Mouse (Mus musculus) midbrain, embryonic 13.5 days (tissue): ENCODE results near the gene Apbb2. TPM values are rescaled to one million over a fixed set of nuclear protein-coding genes. Genes with fewer than 3 reads are reported as not detected.
A peak's percentile ranks its signal among the peaks of the same experiment; 100 is the strongest.

Experiments used
- ATAC-seq: fragments of 200-750 bp; cut with Nextera tagmentation; 2 replicates; pipeline ENCODE4 v1.8.0; 2017; ENCODE audit warnings: mild to moderate bottlenecking, moderate TSS enrichment, moderate library complexity
- H3K27ac ChIP-seq: fragments of 300-500 bp; sonication (generic); 2 replicates; pipeline ENCODE4 v1.5.1; 2015; ENCODE audit warnings: inconsistent platforms, mild to moderate bottlenecking, moderate library complexity
- H3K27me3 ChIP-seq: fragments of 300-500 bp; sonication (generic); 2 replicates; pipeline ENCODE4 v1.6.1; 2015; ENCODE audit warnings: mild to moderate bottlenecking, inconsistent platforms
- H3K36me3 ChIP-seq: fragments of 300-500 bp; sonication (generic); 2 replicates; pipeline ENCODE4 v1.6.1; 2015; ENCODE audit warnings: mild to moderate bottlenecking, inconsistent platforms
- H3K4me1 ChIP-seq: fragments of 300-500 bp; sonication (generic); replicated peaks from 2 replicates; pipeline ENCODE4 v1.6.1; 2015; ENCODE audit warnings: inconsistent platforms
- H3K4me2 ChIP-seq: fragments of 300-500 bp; sonication (generic); replicated peaks from 2 replicates; pipeline ENCODE4 v1.6.1; 2015; ENCODE audit warnings: moderate library complexity, mild to moderate bottlenecking, inconsistent platforms
- H3K4me3 ChIP-seq: fragments of 300-500 bp; sonication (generic); replicated peaks from 2 replicates; pipeline ENCODE4 v1.5.1; 2015; ENCODE audit warnings: mild to moderate bottlenecking, inconsistent platforms
- H3K9ac ChIP-seq: fragments of 300-500 bp; sonication (generic); replicated peaks from 2 replicates; pipeline ENCODE4 v1.6.1; 2015; ENCODE audit warnings: mild to moderate bottlenecking, inconsistent platforms
- H3K9me3 ChIP-seq: fragments of 300-500 bp; sonication (generic); 2 replicates; pipeline ENCODE4 v1.6.1; 2016; ENCODE audit warnings: mild to moderate bottlenecking, inconsistent platforms
- WGBS: fragments of 180-500 bp; shearing (Covaris S2); methylation state at CpG from one replicate; pipeline ENCODE4 v1.1.7; 2015; 5-methylcytosine and 5-hydroxymethylcytosine counted together
- polyA plus RNA-seq: library from polyadenylated mRNA; unstranded; fragments of >200 nt; fragmentation: Nextera tagmentation; extraction: Ambion mirVana; gene quantifications from 2 replicates; pipeline ENCODE4 v1.2.1, GENCODE M21; 2015

Apbb2 gene
- polyA plus RNA-seq, 1 experiment from 2014 or later = 93.4 TPM

DNA sequence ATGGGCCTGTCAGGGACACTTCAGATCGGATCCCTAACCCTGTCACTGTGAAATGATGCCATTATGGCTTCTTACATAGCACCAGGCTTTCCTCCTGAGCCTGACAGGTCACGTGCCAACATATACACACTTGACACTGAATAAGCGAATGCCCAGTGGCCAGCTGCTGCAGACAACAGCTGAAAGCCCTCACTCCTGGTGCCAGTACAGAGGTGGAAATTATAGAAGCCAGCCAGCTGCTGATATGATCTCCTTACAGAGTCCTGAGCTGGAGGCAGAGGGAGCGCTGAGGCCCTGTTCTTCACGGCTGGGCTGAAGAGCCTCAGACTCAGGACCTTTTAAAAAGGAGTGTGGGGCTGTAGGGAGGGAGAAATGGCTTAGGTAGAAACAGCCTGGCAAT lies 234.5 kb downstream of the Apbb2 start:
- H3K9ac ChIP-seq = no peak overlapping the region
- no peaks in the 10 kb centered on the region for H3K9me3 ChIP-seq
- H3K27ac ChIP-seq = 0 out of 2 replicates have a peak overlapping the region, but pooled peaks have one; percentile 41
- no peak overlapping the region for H3K4me2 ChIP-seq
- H3K4me3 ChIP-seq = no peak overlapping the region
- ATAC-seq = no peak
- H3K4me1 ChIP-seq = peaks cover 36% of the 10 kb centered on the region
- 81% methylated on average over 5 of the region's 5 CpGs for WGBS
- H3K27me3 ChIP-seq = no peaks in the 10 kb centered on the region
- no peaks in the 10 kb centered on the region for H3K36me3 ChIP-seq

DNA sequence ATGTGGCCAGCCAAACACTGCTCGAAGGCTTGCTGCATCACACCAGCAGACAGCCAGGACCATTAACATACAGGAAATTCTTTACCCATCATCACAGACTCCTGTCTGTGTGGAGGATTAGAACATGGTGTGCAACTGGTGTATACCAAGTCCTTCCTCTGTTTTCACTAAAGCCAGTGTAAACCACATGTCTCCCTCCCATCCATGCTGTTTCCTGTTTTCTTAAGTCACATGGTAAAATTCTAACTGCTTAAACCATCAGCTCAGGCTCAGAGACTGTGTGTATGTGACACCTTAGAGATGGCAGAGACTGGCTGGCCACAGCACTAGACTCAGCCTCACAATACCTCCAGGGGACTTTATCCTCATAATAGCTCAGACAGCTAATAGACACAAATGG lies 236.5 kb downstream of the Apbb2 start:
- Histone ChIP-seq H3K4me1 (peaks cover 21% of the 10 kb centered on the region), H3K27ac (no peak overlapping the region), H3K36me3 (no peaks in the 10 kb centered on the region), H3K27me3 (no peaks in the 10 kb centered on the region), H3K4me3 (no peak overlapping the region), H3K9me3 (no peaks in the 10 kb centered on the region), H3K4me2 (no peak overlapping the region), H3K9ac (no peak overlapping the region)
- ATAC-seq = no peak
- 85% methylated on average over 1 of the region's 1 CpGs for WGBS

DNA sequence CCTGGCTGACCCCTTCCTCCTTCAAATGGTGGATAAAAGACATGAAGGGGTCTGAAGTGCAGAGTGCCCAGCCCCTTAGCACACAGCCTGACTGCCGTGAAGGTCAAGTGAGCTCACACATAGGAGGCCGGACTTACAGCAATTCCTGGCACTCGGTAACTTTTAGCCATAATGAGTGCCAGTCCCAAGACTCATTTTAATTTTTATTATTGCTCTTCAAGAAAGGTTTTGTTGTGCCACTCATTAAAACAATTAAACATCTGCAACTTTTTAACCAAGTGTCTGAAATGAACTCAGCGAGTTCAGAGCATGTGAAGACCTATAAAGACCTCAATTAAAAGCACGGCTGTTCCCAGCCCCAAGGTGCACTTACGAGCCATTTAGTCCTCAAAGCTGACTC lies 239.6 kb downstream of the Apbb2 start:
- Histone ChIP-seq H3K4me1 (peaks cover 5% of the 10 kb centered on the region), H3K27me3 (no peaks in the 10 kb centered on the region), H3K36me3 (no peaks in the 10 kb centered on the region), H3K4me2 (no peak overlapping the region), H3K27ac (no peak overlapping the region), H3K9me3 (no peaks in the 10 kb centered on the region), H3K9ac (no peak overlapping the region), H3K4me3 (no peak overlapping the region)
- no peak for ATAC-seq
- WGBS = 82% methylated on average over 6 of the region's 6 CpGs

DNA sequence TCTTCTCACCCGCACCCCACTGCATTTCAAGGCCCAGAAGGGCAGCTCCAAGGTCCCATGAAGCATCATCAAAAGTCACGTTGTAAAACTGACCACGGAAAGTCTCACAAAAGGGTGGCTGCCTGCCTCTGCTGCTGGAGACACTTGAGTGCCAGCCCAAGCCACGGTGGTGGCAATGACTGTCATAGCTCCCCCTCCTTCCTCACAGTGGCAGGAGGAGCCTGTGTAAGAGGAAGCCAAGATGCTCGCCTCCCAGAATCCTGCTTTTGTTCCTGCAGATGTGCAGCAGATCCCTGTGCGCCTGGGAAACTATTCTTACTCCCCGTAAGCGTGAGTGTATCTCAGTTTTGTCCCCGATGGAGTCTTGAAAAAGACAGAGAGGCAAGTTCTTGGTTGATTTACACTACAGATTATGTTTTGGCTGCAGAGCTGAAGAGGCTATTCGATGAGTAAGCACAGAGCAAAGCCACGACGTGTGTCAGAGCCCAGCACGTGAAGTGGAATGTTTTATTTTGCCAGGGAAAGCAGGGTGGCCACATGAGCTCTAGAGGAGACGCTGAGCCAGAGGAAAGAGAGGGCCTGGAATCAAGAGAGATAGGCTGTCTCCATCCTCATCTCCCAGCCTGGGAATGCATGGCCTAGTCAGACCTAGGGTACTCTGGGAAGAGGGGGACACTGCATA lies 241.9 kb downstream of the Apbb2 start:
- Histone ChIP-seq H3K27ac (no peak overlapping the region), H3K27me3 (no peaks in the 10 kb centered on the region), H3K4me3 (no peak overlapping the region), H3K4me2 (no peak overlapping the region), H3K4me1 (peaks cover 18% of the 10 kb centered on the region), H3K9me3 (no peaks in the 10 kb centered on the region), H3K9ac (no peak overlapping the region), H3K36me3 (no peaks in the 10 kb centered on the region)
- 70% methylated on average over 14 of the region's 14 CpGs for WGBS
- ATAC-seq = no peak

DNA sequence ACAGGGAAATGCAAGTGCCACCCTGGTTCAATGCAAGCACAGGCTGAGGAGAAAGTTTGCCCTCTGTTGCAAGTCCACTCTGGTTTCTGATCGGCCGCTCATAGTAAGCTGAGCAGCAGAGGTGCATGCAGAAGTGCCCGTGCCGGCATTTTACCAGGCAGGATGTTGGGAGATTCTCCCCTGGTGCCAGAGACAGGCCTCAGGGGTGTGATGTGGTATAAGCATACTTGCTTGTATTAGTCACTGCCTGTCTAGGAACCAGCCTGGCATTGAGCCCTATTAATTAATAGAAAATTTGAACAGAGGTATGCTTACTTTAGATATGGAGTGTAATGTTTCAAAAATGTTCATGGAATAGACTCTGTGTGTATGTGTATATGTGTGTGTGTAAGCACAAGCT lies 244.2 kb downstream of the Apbb2 start:
- H3K4me1 ChIP-seq = peaks cover 18% of the 10 kb centered on the region
- H3K4me3 ChIP-seq = no peak overlapping the region
- no peaks in the 10 kb centered on the region for H3K36me3 ChIP-seq
- no peak for ATAC-seq
- H3K4me2 ChIP-seq = no peak overlapping the region
- 94% methylated on average over 4 of the region's 4 CpGs for WGBS
- no peak overlapping the region for H3K27ac ChIP-seq
- H3K9ac ChIP-seq = no peak overlapping the region
- H3K9me3 ChIP-seq = no peaks in the 10 kb centered on the region
- H3K27me3 ChIP-seq = no peaks in the 10 kb centered on the region

DNA sequence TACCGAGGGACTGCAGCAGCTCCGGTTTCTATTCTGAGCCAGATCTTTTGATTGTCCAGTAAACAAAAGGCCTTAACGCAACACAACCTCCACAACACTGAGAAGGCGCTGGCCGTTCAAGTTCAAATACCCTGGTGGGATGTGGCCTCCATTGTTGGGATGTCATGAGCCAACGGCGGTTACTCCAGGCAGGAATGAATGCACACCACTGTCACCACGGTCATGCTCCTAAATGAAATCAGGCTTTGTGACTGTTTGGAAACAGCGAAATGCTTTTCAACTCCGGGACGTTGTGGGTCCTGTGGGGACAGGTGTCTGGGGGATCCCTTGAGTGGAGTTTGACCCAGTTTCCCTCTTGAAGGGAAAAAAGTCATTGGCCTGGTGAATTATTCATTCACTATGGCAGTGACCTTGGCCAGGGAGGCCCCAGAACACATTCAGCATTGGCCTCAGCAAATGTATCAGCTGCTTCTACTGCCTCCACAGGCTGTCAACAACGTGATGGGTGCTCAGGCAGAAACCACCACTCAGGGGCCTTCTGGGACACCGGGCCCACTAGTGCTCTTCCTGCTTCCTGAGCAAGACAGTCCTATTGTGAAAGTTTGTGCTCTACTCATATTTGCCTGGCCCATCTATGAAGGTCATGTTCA lies 244.9 kb downstream of the Apbb2 start:
- no peak overlapping the region for H3K4me3 ChIP-seq
- H3K4me2 ChIP-seq = no peak overlapping the region
- no peak overlapping the region for H3K9ac ChIP-seq
- H3K36me3 ChIP-seq = no peaks in the 10 kb centered on the region
- H3K4me1 ChIP-seq = peaks cover 18% of the 10 kb centered on the region
- ATAC-seq = no peak
- WGBS = 37% methylated on average over 13 of the region's 13 CpGs
- H3K9me3 ChIP-seq = no peaks in the 10 kb centered on the region
- H3K27me3 ChIP-seq = no peaks in the 10 kb centered on the region
- no peak overlapping the region for H3K27ac ChIP-seq

DNA sequence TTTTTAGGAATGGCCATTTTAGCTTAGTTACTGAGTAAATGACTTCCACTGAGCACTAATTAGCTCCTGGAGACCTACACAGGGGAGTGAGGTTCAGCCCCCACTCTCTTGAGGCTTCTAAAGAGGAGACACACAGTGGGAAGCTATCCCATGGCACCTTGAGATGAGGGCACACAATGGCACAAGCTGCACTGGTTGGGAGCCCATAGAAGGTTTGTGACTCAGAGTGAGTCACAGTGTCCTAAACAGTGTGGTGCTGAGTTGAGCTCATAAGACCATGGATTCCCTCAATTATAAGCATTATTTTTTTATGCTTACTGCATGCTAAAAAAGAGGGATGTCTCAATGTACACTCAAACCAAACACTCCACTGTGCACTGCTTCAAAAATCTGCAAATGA lies 247.5 kb downstream of the Apbb2 start:
- peaks cover 32% of the 10 kb centered on the region for H3K4me1 ChIP-seq
- H3K4me3 ChIP-seq = no peak overlapping the region
- H3K27ac ChIP-seq = no peak overlapping the region
- no peaks in the 10 kb centered on the region for H3K36me3 ChIP-seq
- no peak overlapping the region for H3K4me2 ChIP-seq
- H3K9ac ChIP-seq = no peak overlapping the region
- H3K27me3 ChIP-seq = no peaks in the 10 kb centered on the region
- no peaks in the 10 kb centered on the region for H3K9me3 ChIP-seq
- no peak for ATAC-seq

DNA sequence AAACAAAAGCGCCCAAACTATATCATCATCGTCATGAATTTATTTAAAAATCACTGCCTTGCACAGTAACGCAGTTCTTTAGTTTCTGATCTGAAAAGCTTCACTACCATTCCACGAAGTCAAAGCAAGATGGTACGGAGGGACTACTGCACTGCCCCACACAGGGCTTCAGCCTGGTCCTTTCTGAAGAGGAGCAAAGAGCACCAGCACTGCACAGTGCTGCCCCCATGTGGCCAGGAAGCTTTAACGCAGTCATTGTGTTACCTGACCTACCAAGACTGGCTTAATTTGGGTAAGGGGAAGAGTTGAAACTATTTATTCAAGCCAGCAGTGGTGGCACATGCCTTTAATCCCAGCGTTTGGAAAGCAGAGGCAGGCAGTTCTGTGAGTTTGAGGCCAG lies 249.6 kb downstream of the Apbb2 start:
- 41% methylated on average over 7 of the region's 7 CpGs for WGBS
- no peaks in the 10 kb centered on the region for H3K9me3 ChIP-seq
- H3K9ac ChIP-seq = no peak overlapping the region
- H3K4me3 ChIP-seq = no peak overlapping the region
- no peak overlapping the region for H3K4me2 ChIP-seq
- no peaks in the 10 kb centered on the region for H3K36me3 ChIP-seq
- peaks cover 43% of the 10 kb centered on the region for H3K4me1 ChIP-seq
- H3K27me3 ChIP-seq = no peaks in the 10 kb centered on the region
- H3K27ac ChIP-seq = no peak overlapping the region
- peak; percentile 67; the same call in 1 of the 2 replicates for ATAC-seq

DNA sequence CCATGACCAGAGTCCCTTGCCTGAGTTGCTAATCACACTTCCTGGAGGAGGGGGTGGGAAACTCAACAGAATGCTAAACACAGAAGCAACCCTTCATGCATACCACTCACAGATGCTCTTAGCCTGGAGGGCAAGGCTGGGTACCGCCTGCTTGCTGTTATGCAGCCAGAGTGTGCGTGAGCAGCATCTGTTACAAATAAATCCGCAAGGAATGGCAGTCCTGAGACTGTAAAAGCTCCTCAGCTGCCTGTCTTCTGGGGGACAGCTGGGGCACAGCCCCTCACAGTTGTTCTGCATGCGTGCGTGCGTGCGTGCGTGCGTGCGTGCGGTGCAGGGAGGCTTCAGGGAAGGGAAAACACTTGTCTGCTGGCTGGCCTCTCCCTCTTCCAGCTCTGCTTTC lies 250.9 kb downstream of the Apbb2 start:
- 53% methylated on average over 11 of the region's 11 CpGs for WGBS
- H3K9me3 ChIP-seq = no peaks in the 10 kb centered on the region
- H3K36me3 ChIP-seq = peaks cover 4% of the 10 kb centered on the region; the same call in 1 of the 2 replicates
- H3K27ac ChIP-seq = peak overlapping the region; percentile 60
- H3K4me1 ChIP-seq = peaks cover 39% of the 10 kb centered on the region
- no peak overlapping the region for H3K4me3 ChIP-seq
- peak; percentile 72 for ATAC-seq
- no peaks in the 10 kb centered on the region for H3K27me3 ChIP-seq
- H3K4me2 ChIP-seq = no peak overlapping the region
- 0 out of 2 replicates have a peak overlapping the region, but pooled peaks have one; percentile 16 for H3K9ac ChIP-seq

DNA sequence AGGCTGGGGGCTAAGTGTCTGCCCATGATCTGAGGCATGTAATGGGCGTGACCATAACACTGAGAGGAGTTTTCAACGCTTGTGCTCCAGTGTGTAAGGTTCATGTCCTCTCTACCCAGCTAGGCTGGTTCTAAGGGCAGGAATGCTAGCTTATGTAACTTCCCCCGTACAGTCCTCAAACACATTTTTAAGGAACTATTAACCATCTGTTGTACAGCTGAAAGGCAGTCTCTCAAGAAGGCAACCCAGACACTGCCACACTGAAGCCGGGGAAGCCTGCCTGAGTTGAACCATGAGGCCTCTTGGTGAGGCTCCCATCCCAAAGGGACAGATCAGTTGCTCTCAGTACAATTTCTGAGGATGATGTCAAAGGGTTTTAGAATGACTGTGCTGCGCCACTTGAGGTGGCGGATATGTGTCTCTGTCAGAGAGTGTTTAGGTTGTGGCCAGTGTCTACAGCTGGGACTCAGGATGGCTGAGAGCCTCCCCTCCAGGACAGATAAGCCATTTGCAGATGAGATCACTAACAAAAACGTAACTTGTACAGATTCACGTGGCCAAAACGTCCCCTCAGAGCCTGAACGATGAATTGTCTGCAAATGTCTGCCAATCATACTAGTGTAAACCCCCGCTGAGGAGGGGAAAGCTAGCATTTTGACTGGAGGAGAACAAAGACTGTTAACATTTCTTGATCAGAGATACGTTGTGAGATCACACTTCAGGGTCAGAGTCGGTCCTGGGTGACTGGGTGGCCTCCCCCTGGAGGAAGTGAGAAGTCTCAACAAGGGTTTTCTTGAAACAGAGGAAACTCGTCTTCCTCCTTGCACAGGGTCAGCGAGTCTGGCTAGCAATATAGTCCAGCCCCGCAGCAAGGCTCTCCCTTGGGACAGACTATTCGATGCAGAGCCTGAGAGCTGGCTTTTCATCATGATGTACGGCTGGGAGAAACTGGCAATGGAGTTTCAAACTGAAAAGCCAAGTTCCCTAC lies 255.0 kb downstream of the Apbb2 start:
- Histone ChIP-seq H3K36me3 (peaks cover 11% of the 10 kb centered on the region; the same call in 1 of the 2 replicates), H3K4me3 (no peak overlapping the region), H3K27ac (no peak overlapping the region), H3K9me3 (no peaks in the 10 kb centered on the region), H3K27me3 (no peaks in the 10 kb centered on the region), H3K4me2 (no peak overlapping the region), H3K9ac (no peak overlapping the region), H3K4me1 (peaks cover 61% of the 10 kb centered on the region)
- WGBS = 77% methylated on average over 18 of the region's 18 CpGs
- ATAC-seq = no peak

DNA sequence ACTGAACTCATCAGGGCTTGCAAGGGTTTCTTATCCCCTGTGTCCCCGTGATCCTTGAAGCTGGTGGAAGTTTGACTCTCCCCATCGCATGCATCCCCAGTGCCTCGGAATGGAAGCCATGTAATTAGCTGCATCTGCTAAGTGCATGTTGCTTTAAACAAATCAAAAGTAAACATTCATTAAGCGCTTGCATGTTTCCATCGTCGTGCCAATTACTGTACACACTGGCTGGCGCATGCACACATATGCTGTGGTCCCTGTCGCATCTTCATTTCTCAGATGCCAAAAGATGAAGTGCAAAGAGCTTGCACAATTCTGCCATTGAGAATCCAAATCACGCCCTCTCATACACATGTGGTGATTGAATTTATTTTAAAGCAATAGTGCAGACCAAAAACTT lies 257.8 kb downstream of the Apbb2 start:
- peaks cover 11% of the 10 kb centered on the region; the same call in 1 of the 2 replicates for H3K36me3 ChIP-seq
- peaks cover 47% of the 10 kb centered on the region for H3K4me1 ChIP-seq
- no peak overlapping the region for H3K4me2 ChIP-seq
- no peaks in the 10 kb centered on the region for H3K9me3 ChIP-seq
- ATAC-seq = no peak
- H3K27ac ChIP-seq = peak overlapping the region; percentile 45; the same call in 1 of the 2 replicates
- 0 out of 2 replicates have a peak overlapping the region, but pooled peaks have one; percentile 20 for H3K9ac ChIP-seq
- no peak overlapping the region for H3K4me3 ChIP-seq
- 80% methylated on average over 9 of the region's 9 CpGs for WGBS
- no peaks in the 10 kb centered on the region for H3K27me3 ChIP-seq
